Mouse (Mus musculus) inflammation-experienced regulatory T-cells, adult 6 months (primary cell): ENCODE results near the gene Olfr298. TPM values are rescaled to one million over a fixed set of nuclear protein-coding genes. Genes with fewer than 3 reads are reported as not detected.

Experiments used
- ATAC-seq: one replicate; pipeline ENCODE4 v1.8.0; 2017
- polyA plus RNA-seq, 3 experiments: library from polyadenylated mRNA; unstranded; fragments of 100-300 nt; shearing (Covaris generic); gene quantifications; one replicate each; pipeline ENCODE4 v1.2.1; 2017

The Olfr298 gene
- not detected for polyA plus RNA-seq

DNA sequence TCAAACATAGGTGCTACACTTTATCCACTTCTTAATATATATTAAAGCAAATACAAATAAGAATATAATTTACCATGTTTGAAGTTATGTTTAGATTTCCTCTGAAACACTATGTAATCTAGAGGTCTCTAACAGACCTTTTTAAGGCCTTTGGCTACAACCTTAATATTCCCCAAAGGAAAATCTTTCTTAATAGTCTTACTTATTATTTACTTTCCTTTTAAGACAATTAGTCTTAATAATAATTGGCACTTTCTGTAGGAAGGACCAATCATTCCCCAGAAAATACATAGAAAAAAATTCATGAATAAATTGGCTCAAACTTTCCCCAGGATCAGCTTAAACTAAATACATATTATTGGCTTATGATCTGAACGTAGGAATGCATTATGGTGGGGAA is at the start of gene Olfr298:
Olfr298 (minus strand) TSS at position 101 of the 400 bp plus-strand sequence.
- no peak for ATAC-seq

- no peak for ATAC-seq
Observed at GRCm38 (mm10) chr7:86519668-86520067, 27.4 kb upstream of the Olfr298 start, which contains the start of gene Olfr297. TSS of gene Olfr297 (plus strand) at chr7:86519968.

GRCm38 (mm10) chr7:86459621-86460020 is 32.7 kb downstream of the Olfr298 start, which contains the start of gene Olfr299:
TSS of gene Olfr299 (plus strand) at chr7:86459921.
- no peak for ATAC-seq

Other genes starting within 250 kb of the Olfr298 start
- gene Vmn2r76, start 246.2 kb downstream of the Olfr298 start, polyA plus RNA-seq: under 1 TPM in 1 of 3 experiments, not detected in 2; 0.04 TPM
- gene Olfr310, start 215.3 kb downstream of the Olfr298 start, polyA plus RNA-seq: not detected
- gene Olfr309, start 178.8 kb downstream of the Olfr298 start, polyA plus RNA-seq: not detected
- gene Olfr308, start 166.9 kb downstream of the Olfr298 start, polyA plus RNA-seq: not detected
- under 1 TPM in 1 of 3 experiments, not detected in 2; 0.07 TPM for gene Olfr307, start 154.9 kb downstream of the Olfr298 start, polyA plus RNA-seq
- not detected for gene Olfr305, start 125.6 kb downstream of the Olfr298 start, polyA plus RNA-seq
- gene Olfr304, start 105.8 kb downstream of the Olfr298 start, polyA plus RNA-seq: not detected
- gene Olfr303, start 94.7 kb downstream of the Olfr298 start, polyA plus RNA-seq: not detected
- not detected for gene Olfr301, start 88.6 kb downstream of the Olfr298 start, polyA plus RNA-seq
- gene Olfr299, start 32.6 kb downstream of the Olfr298 start, polyA plus RNA-seq: not detected
- not detected for gene Olfr297, start 27.5 kb upstream of the Olfr298 start, polyA plus RNA-seq
- not detected for gene Olfr295, start 91.4 kb upstream of the Olfr298 start, polyA plus RNA-seq
- not detected for gene Olfr294, start 124.2 kb upstream of the Olfr298 start, polyA plus RNA-seq
- not detected for gene Olfr293, start 156.6 kb upstream of the Olfr298 start, polyA plus RNA-seq
- not detected for gene Olfr292, start 195.8 kb upstream of the Olfr298 start, polyA plus RNA-seq